Mouse (Mus musculus) lung, adult 2 months (tissue): ENCODE results near the gene Slpi. TPM values are rescaled to one million over a fixed set of nuclear protein-coding genes. Genes with fewer than 3 reads are reported as not detected.

ENCODE experiments used
- DNase-seq: peaks from one replicate; pipeline ENCODE4 v3.0.0; 2022
- H3K4me1 ChIP-seq: fragments of 200-500 bp; 2 replicates; pipeline ENCODE4 v1.6.1; 2011; ENCODE audit warnings: low read length; ENCODE audit not compliant: control insufficient read depth, insufficient read depth
- H3K4me3 ChIP-seq: fragments of 200-500 bp; replicated peaks from 2 replicates; pipeline ENCODE3; 2011; ENCODE audit warnings: low read depth, mild to moderate bottlenecking, control low read depth, low read length; ENCODE audit errors: extremely low read depth
- CTCF ChIP-seq: fragments of 200-500 bp; IDR thresholded peaks from 2 replicates; pipeline ENCODE4 v1.5.1; 2011; ENCODE audit warnings: mild to moderate bottlenecking, low read length, control low read depth; ENCODE audit not compliant: insufficient read depth
- POLR2A ChIP-seq: fragments of 200-500 bp; IDR thresholded peaks from 2 replicates; pipeline ENCODE4 v1.6.1; 2011; ENCODE audit warnings: low read depth, mild to moderate bottlenecking, control low read depth, low read length, borderline replicate concordance; ENCODE audit errors: extremely low read depth
- WGBS: fragments of 180-500 bp; shearing (Covaris S2); methylation state at CpG from one replicate; pipeline ENCODE4 v1.1.7; 2018; 5-methylcytosine and 5-hydroxymethylcytosine counted together
- polyA plus RNA-seq: library from polyadenylated mRNA; depleted of rRNA; stranded (reverse); fragments of >200 nt; gene quantifications from 2 replicates; pipeline ENCODE4 v1.2.3, GENCODE M21; 2012

Slpi gene
- polyA plus RNA-seq, 1 experiment = 662 TPM

- Histone ChIP-seq H3K4me3 (no peak overlapping the region), H3K4me1 (peaks cover 7% of the 10 kb centered on the region)
- DNase-seq = no peak
- 82% methylated on average over 8 of the region's 8 CpGs for WGBS
- no peak for TF ChIP-seq POLR2A
- no peak for TF ChIP-seq CTCF
Observed at GRCm38 (mm10) chr2:164421979-164422378, 33.1 kb upstream of the Slpi start.

- 84% methylated on average over 7 of the region's 7 CpGs for WGBS
- no peak for TF ChIP-seq POLR2A
- no peak for TF ChIP-seq CTCF
- Histone ChIP-seq H3K4me3 (no peak overlapping the region), H3K4me1 (peaks cover 7% of the 10 kb centered on the region)
- DNase-seq = no peak
Observed at GRCm38 (mm10) chr2:164421306-164421705, 32.4 kb upstream of the Slpi start.

GRCm38 (mm10) chr2:164419489-164419888 lies 30.6 kb upstream of the Slpi start:
- TF ChIP-seq POLR2A (no peak), CTCF (no peak)
- no peak for DNase-seq
- peaks cover 7% of the 10 kb centered on the region for H3K4me1 ChIP-seq
- H3K4me3 ChIP-seq = no peak overlapping the region
- 15% methylated on average over 3 of the region's 3 CpGs for WGBS

- no peak overlapping the region for H3K4me3 ChIP-seq
- WGBS = 42% methylated on average over 3 of the region's 3 CpGs
- TF ChIP-seq POLR2A (no peak), CTCF (no peak)
- peaks cover 7% of the 10 kb centered on the region for H3K4me1 ChIP-seq
- no peak for DNase-seq
Observed at GRCm38 (mm10) chr2:164418308-164418875, 29.5 kb upstream of the Slpi start.

- peaks cover 7% of the 10 kb centered on the region for H3K4me1 ChIP-seq
- DNase-seq = no peak
- H3K4me3 ChIP-seq = no peak overlapping the region
- WGBS = 1% methylated on average over 2 of the region's 2 CpGs
- no peak for TF ChIP-seq POLR2A
- TF ChIP-seq CTCF = peak; percentile 47; the same call in 1 of the 2 replicates
Observed at GRCm38 (mm10) chr2:164417198-164417597, 28.3 kb upstream of the Slpi start.

GRCm38 (mm10) chr2:164414581-164414980 lies 25.7 kb upstream of the Slpi start:
- WGBS = 48% methylated on average over 10 of the region's 10 CpGs
- TF ChIP-seq POLR2A (no peak), CTCF (no peak)
- no peak overlapping the region for H3K4me3 ChIP-seq
- no peak for DNase-seq
- H3K4me1 ChIP-seq = peaks cover 7% of the 10 kb centered on the region

- WGBS = 23% methylated on average over 28 of the region's 28 CpGs
- TF ChIP-seq CTCF = no peak
- no peak; the same call in 1 of the 2 replicates for TF ChIP-seq POLR2A
- no peak overlapping the region for H3K4me3 ChIP-seq
- peaks cover 7% of the 10 kb centered on the region for H3K4me1 ChIP-seq
- DNase-seq = no peak
Observed at GRCm38 (mm10) chr2:164414167-164414566, 25.3 kb upstream of the Slpi start.

GRCm38 (mm10) chr2:164407708-164408107 lies 18.8 kb upstream of the Slpi start:
- no peak overlapping the region for H3K4me3 ChIP-seq
- TF ChIP-seq POLR2A (no peak), CTCF (peak; percentile 84)
- H3K4me1 ChIP-seq = no peaks in the 10 kb centered on the region
- WGBS = under 1% methylated on average over 22 of the region's 22 CpGs
- DNase-seq = peak; percentile 72

- Histone ChIP-seq H3K4me3 (peak overlapping the region; percentile 40), H3K4me1 (no peaks in the 10 kb centered on the region)
- 54% methylated on average over 5 of the region's 5 CpGs for WGBS
- TF ChIP-seq CTCF = no peak
- no peak for TF ChIP-seq POLR2A
- DNase-seq = no peak
Observed at GRCm38 (mm10) chr2:164405519-164405918, 16.6 kb upstream of the Slpi start.

GRCm38 (mm10) chr2:164405060-164405459 lies 16.2 kb upstream of the Slpi start, which contains the start of gene Matn4:
TSS of gene Matn4 (minus strand) at chr2:164405160.
- H3K4me1 ChIP-seq = no peaks in the 10 kb centered on the region
- H3K4me3 ChIP-seq = peak within 1 kb of the TSS; percentile 61
- DNase-seq = no peak
- TF ChIP-seq POLR2A (no peak), CTCF (no peak)
- 30% methylated on average over 9 of the region's 9 CpGs for WGBS
